Mouse (Mus musculus) kidney, embryonic 15.5 days (tissue): ENCODE data around the gene Noa1. TPM values are rescaled to one million over a fixed set of nuclear protein-coding genes. Genes with fewer than 3 reads are reported as not detected.

Source experiments
- ATAC-seq: fragments of 200-750 bp; cut with Nextera tagmentation; replicated peaks from 2 replicates; pipeline ENCODE4 v1.8.0; 2017; ENCODE audit warnings: moderate TSS enrichment; ENCODE audit not compliant: low FRiP score
- H3K27ac ChIP-seq: fragments of 300-500 bp; sonication (generic); 2 replicates; pipeline ENCODE4 v1.5.1; 2015; ENCODE audit warnings: mild to moderate bottlenecking, inconsistent platforms
- H3K27me3 ChIP-seq: fragments of 300-500 bp; sonication (generic); 2 replicates; pipeline ENCODE4 v1.6.1; 2015; ENCODE audit warnings: inconsistent platforms
- H3K36me3 ChIP-seq: fragments of 300-500 bp; sonication (generic); 2 replicates; pipeline ENCODE4 v1.6.1; 2015; ENCODE audit warnings: inconsistent platforms
- H3K4me1 ChIP-seq: fragments of 300-500 bp; sonication (generic); 2 replicates; pipeline ENCODE4 v1.6.1; 2015; ENCODE audit warnings: inconsistent platforms
- H3K4me2 ChIP-seq: fragments of 300-500 bp; sonication (generic); 2 replicates; pipeline ENCODE4 v1.6.1; 2015; ENCODE audit warnings: moderate library complexity, mild to moderate bottlenecking, inconsistent platforms
- H3K4me3 ChIP-seq: fragments of 300-500 bp; sonication (generic); replicated peaks from 2 replicates; pipeline ENCODE4 v1.5.1; 2015; ENCODE audit warnings: mild to moderate bottlenecking, inconsistent platforms
- H3K9ac ChIP-seq: fragments of 300-500 bp; sonication (generic); 2 replicates; pipeline ENCODE4 v1.6.1; 2015; ENCODE audit warnings: mild to moderate bottlenecking, inconsistent platforms
- H3K9me3 ChIP-seq: fragments of 300-500 bp; sonication (generic); replicated peaks from 2 replicates; pipeline ENCODE4 v1.6.1; 2016; ENCODE audit warnings: inconsistent platforms
- WGBS: fragments of 180-500 bp; shearing (Covaris S2); methylation state at CpG from one replicate; pipeline ENCODE4 v1.1.7; 2015; ENCODE audit warnings: mixed read lengths; 5-methylcytosine and 5-hydroxymethylcytosine counted together
- polyA plus RNA-seq: library from polyadenylated mRNA; unstranded; fragments of >200 nt; fragmentation: Nextera tagmentation; extraction: Ambion mirVana; gene quantifications from 2 replicates; pipeline ENCODE4 v1.2.1, GENCODE M21; 2015

The Noa1 gene
- polyA plus RNA-seq, 1 experiment from 2014 or later, result 35.7 TPM

- no peak overlapping the region for H3K4me2 ChIP-seq
- peaks cover 94% of the 10 kb centered on the region for H3K36me3 ChIP-seq
- no peak overlapping the region for H3K27ac ChIP-seq
- no peaks in the 10 kb centered on the region for H3K4me1 ChIP-seq
- no peak for ATAC-seq
- no peak overlapping the region for H3K9ac ChIP-seq
- no peaks in the 10 kb centered on the region for H3K9me3 ChIP-seq
- no peak overlapping the region for H3K4me3 ChIP-seq
- 81% methylated on average over 7 of the region's 7 CpGs for WGBS
- H3K27me3 ChIP-seq, result no peaks in the 10 kb centered on the region
These were observed 24.2 kb downstream of the Noa1 start for GRCm38 (mm10) chr5:77285685-77286084.

GRCm38 (mm10) chr5:77282242-77282641, 27.6 kb downstream of the Noa1 start:
- no peak for ATAC-seq
- Histone ChIP-seq H3K4me2 (no peak overlapping the region), H3K9me3 (no peaks in the 10 kb centered on the region), H3K4me1 (no peaks in the 10 kb centered on the region), H3K27ac (no peak overlapping the region), H3K36me3 (peaks cover 94% of the 10 kb centered on the region), H3K4me3 (no peak overlapping the region), H3K9ac (no peak overlapping the region), H3K27me3 (no peaks in the 10 kb centered on the region)
- 91% methylated on average over 9 of the region's 9 CpGs for whole genome bisulfite sequencing

- H3K36me3 ChIP-seq, result peaks cover 94% of the 10 kb centered on the region
- no peak overlapping the region for H3K9ac ChIP-seq
- no peaks in the 10 kb centered on the region for H3K4me1 ChIP-seq
- no peak overlapping the region for H3K4me3 ChIP-seq
- H3K4me2 ChIP-seq, result no peak overlapping the region
- ATAC-seq, result peak; percentile 64; the same call in 1 of the 2 replicates
- WGBS, result 79% methylated on average over 20 of the region's 20 CpGs
- H3K9me3 ChIP-seq, result no peaks in the 10 kb centered on the region
- no peaks in the 10 kb centered on the region for H3K27me3 ChIP-seq
- no peak overlapping the region for H3K27ac ChIP-seq
These were observed 28.2 kb downstream of the Noa1 start for GRCm38 (mm10) chr5:77281518-77282174.

GRCm38 (mm10) chr5:77277204-77277603, 32.7 kb downstream of the Noa1 start:
- Histone ChIP-seq H3K4me3 (no peak overlapping the region), H3K4me2 (no peak overlapping the region), H3K4me1 (0 out of 2 replicates have a peak, but pooled peaks cover 5% of the 10 kb centered on the region), H3K27ac (no peak overlapping the region), H3K27me3 (no peaks in the 10 kb centered on the region), H3K36me3 (peaks cover 99% of the 10 kb centered on the region), H3K9ac (no peak overlapping the region), H3K9me3 (no peaks in the 10 kb centered on the region)
- WGBS, result 94% methylated on average over 6 of the region's 6 CpGs
- no peak for ATAC-seq

- 0 out of 2 replicates have a peak, but pooled peaks cover 5% of the 10 kb centered on the region for H3K4me1 ChIP-seq
- no peak overlapping the region for H3K4me2 ChIP-seq
- peaks cover 99% of the 10 kb centered on the region for H3K36me3 ChIP-seq
- H3K27ac ChIP-seq, result no peak overlapping the region
- ATAC-seq, result no peak
- no peaks in the 10 kb centered on the region for H3K27me3 ChIP-seq
- H3K4me3 ChIP-seq, result no peak overlapping the region
- 98% methylated on average over 5 of the region's 5 CpGs for WGBS
- no peaks in the 10 kb centered on the region for H3K9me3 ChIP-seq
- H3K9ac ChIP-seq, result no peak overlapping the region
These were observed 33.9 kb downstream of the Noa1 start for GRCm38 (mm10) chr5:77275950-77276349.

GRCm38 (mm10) chr5:77273151-77273550, 36.7 kb downstream of the Noa1 start:
- no peak overlapping the region for H3K27ac ChIP-seq
- no peak overlapping the region for H3K9ac ChIP-seq
- no peak overlapping the region for H3K4me2 ChIP-seq
- ATAC-seq, result no peak
- 71% methylated on average over 7 of the region's 7 CpGs for WGBS
- H3K4me1 ChIP-seq, result peaks cover 16% of the 10 kb centered on the region
- peaks cover 100% of the 10 kb centered on the region for H3K36me3 ChIP-seq
- H3K4me3 ChIP-seq, result no peak overlapping the region
- no peaks in the 10 kb centered on the region for H3K9me3 ChIP-seq
- H3K27me3 ChIP-seq, result no peaks in the 10 kb centered on the region

GRCm38 (mm10) chr5:77269399-77269798, 40.5 kb downstream of the Noa1 start:
- Histone ChIP-seq H3K36me3 (peaks cover 66% of the 10 kb centered on the region), H3K9me3 (no peaks in the 10 kb centered on the region)

GRCm38 (mm10) chr5:77267957-77268624, 41.8 kb downstream of the Noa1 start:
- no peak for ATAC-seq
- Histone ChIP-seq H3K4me2 (peak overlapping the region; percentile 68), H3K36me3 (peaks cover 53% of the 10 kb centered on the region)

More at GRCm38 (mm10) chr5:77269399-77269798, 40.5 kb downstream of the Noa1 start:
- 78% methylated on average over 8 of the region's 8 CpGs for WGBS
- Histone ChIP-seq H3K27me3 (no peaks in the 10 kb centered on the region), H3K4me1 (peaks cover 31% of the 10 kb centered on the region), H3K4me2 (no peak overlapping the region), H3K4me3 (no peak overlapping the region), H3K9ac (no peak overlapping the region), H3K27ac (no peak overlapping the region)
- no peak for ATAC-seq

GRCm38 (mm10) chr5:77267441-77267840, 42.4 kb downstream of the Noa1 start:
- Histone ChIP-seq H3K27me3 (no peaks in the 10 kb centered on the region), H3K27ac (no peak overlapping the region), H3K9me3 (no peaks in the 10 kb centered on the region), H3K4me3 (peak overlapping the region; percentile 94), H3K4me2 (peak overlapping the region; percentile 68), H3K9ac (no peak overlapping the region; the same call in 1 of the 2 replicates), H3K4me1 (peaks cover 26% of the 10 kb centered on the region), H3K36me3 (peaks cover 47% of the 10 kb centered on the region)
- 70% methylated on average over 4 of the region's 4 CpGs for WGBS
- ATAC-seq, result no peak

More at GRCm38 (mm10) chr5:77267957-77268624, 41.8 kb downstream of the Noa1 start:
- Histone ChIP-seq H3K4me3 (0 out of 2 replicates have a peak overlapping the region, but pooled peaks have one; percentile 94), H3K9ac (no peak overlapping the region; the same call in 1 of the 2 replicates), H3K4me1 (peaks cover 26% of the 10 kb centered on the region), H3K27ac (no peak overlapping the region), H3K9me3 (no peaks in the 10 kb centered on the region), H3K27me3 (no peaks in the 10 kb centered on the region)
- 87% methylated on average over 30 of the region's 30 CpGs for WGBS

GRCm38 (mm10) chr5:77266886-77267401, 42.9 kb downstream of the Noa1 start:
- H3K9ac ChIP-seq, result peak overlapping the region; percentile 88
- H3K36me3 ChIP-seq, result peaks cover 42% of the 10 kb centered on the region
- peak overlapping the region; percentile 68 for H3K4me2 ChIP-seq
- peak overlapping the region; percentile 94 for H3K4me3 ChIP-seq
- ATAC-seq, result no peak
- H3K27me3 ChIP-seq, result no peaks in the 10 kb centered on the region
- peak overlapping the region; percentile 99 for H3K27ac ChIP-seq
- 2% methylated on average over 11 of the region's 11 CpGs for WGBS
- no peaks in the 10 kb centered on the region for H3K9me3 ChIP-seq
- H3K4me1 ChIP-seq, result peaks cover 26% of the 10 kb centered on the region

- Histone ChIP-seq H3K4me2 (peak overlapping the region; percentile 68), H3K4me3 (peak overlapping the region; percentile 94), H3K27ac (peak overlapping the region; percentile 99), H3K36me3 (peaks cover 35% of the 10 kb centered on the region), H3K9me3 (no peaks in the 10 kb centered on the region), H3K27me3 (no peaks in the 10 kb centered on the region), H3K4me1 (peaks cover 26% of the 10 kb centered on the region), H3K9ac (peak overlapping the region; percentile 88)
- peak; percentile 73 for ATAC-seq
- WGBS, result 1% methylated on average over 70 of the region's 87 CpGs
These were observed 43.6 kb downstream of the Noa1 start for GRCm38 (mm10) chr5:77266066-77266885.
